Mouse (Mus musculus): Measurements from ENCODE around the gene Rps27rt. TPM values are rescaled to one million over a fixed set of nuclear protein-coding genes. Genes with fewer than 3 reads are reported as not detected.

Rps27rt gene
- polyA plus RNA-seq, 1 experiment, result 30.7 TPM

GRCm38 (mm10) chr9:115020141-115020540 lies 37.6 kb upstream of the Rps27rt start:
- H3K36me3 ChIP-seq (ENCODE audit: control insufficient read depth, insufficient read depth, low read length), result no peaks in the 10 kb centered on the region
- WGBS, result 86% methylated on average over 7 of the region's 7 CpGs
- H3K27ac ChIP-seq (ENCODE audit: insufficient read depth, low read length), result no peak overlapping the region
- H3K4me3 ChIP-seq (ENCODE audit: extremely low read depth, insufficient read depth, insufficient read length), result no peak overlapping the region
- TF ChIP-seq POLR2A (IDR thresholded peaks at IDR 0.05; ENCODE audit: low read depth, low read length) (no peak), CTCF (IDR thresholded peaks at IDR 0.05; ENCODE audit: extremely low read depth, insufficient read depth, insufficient read length, insufficient replicate concordance) (no peak)
- no peak for DNase-seq (ENCODE audit: low read depth in 1 of 2, low spot score in 2 of 2)
- H3K4me1 ChIP-seq (ENCODE audit: control insufficient read depth, insufficient read depth, insufficient read length), result no peaks in the 10 kb centered on the region
- H3K27me3 ChIP-seq (ENCODE audit: control insufficient read depth, insufficient read depth, low read length), result no peaks in the 10 kb centered on the region

GRCm38 (mm10) chr9:115012367-115012766 lies 29.8 kb upstream of the Rps27rt start:
- Histone ChIP-seq H3K27ac (ENCODE audit: insufficient read depth, low read length) (no peak overlapping the region), H3K36me3 (ENCODE audit: control insufficient read depth, insufficient read depth, low read length) (no peaks in the 10 kb centered on the region), H3K27me3 (ENCODE audit: control insufficient read depth, insufficient read depth, low read length) (no peaks in the 10 kb centered on the region), H3K4me3 (ENCODE audit: extremely low read depth, insufficient read depth, insufficient read length) (no peak overlapping the region), H3K4me1 (ENCODE audit: control insufficient read depth, insufficient read depth, insufficient read length) (no peaks in the 10 kb centered on the region)
- 27% methylated on average over 12 of the region's 12 CpGs for WGBS
- no peak for TF ChIP-seq POLR2A (IDR thresholded peaks at IDR 0.05; ENCODE audit: low read depth, low read length)
- no peak for TF ChIP-seq CTCF (IDR thresholded peaks at IDR 0.05; ENCODE audit: extremely low read depth, insufficient read depth, insufficient read length, insufficient replicate concordance)
- no peak for DNase-seq (ENCODE audit: low read depth in 1 of 2, low spot score in 2 of 2)

GRCm38 (mm10) chr9:115008194-115008593 lies 25.7 kb upstream of the Rps27rt start:
- 84% methylated on average over 7 of the region's 7 CpGs for WGBS
- no peak for TF ChIP-seq CTCF (IDR thresholded peaks at IDR 0.05; ENCODE audit: extremely low read depth, insufficient read depth, insufficient read length, insufficient replicate concordance)
- no peak for TF ChIP-seq POLR2A (IDR thresholded peaks at IDR 0.05; ENCODE audit: low read depth, low read length)
- Histone ChIP-seq H3K27ac (ENCODE audit: insufficient read depth, low read length) (no peak overlapping the region), H3K4me1 (ENCODE audit: control insufficient read depth, insufficient read depth, insufficient read length) (no peaks in the 10 kb centered on the region), H3K27me3 (ENCODE audit: control insufficient read depth, insufficient read depth, low read length) (no peaks in the 10 kb centered on the region), H3K4me3 (ENCODE audit: extremely low read depth, insufficient read depth, insufficient read length) (no peak overlapping the region), H3K36me3 (ENCODE audit: control insufficient read depth, insufficient read depth, low read length) (no peaks in the 10 kb centered on the region)
- no peak for DNase-seq (ENCODE audit: low read depth in 1 of 2, low spot score in 2 of 2)

GRCm38 (mm10) chr9:115007776-115008175 lies 25.2 kb upstream of the Rps27rt start:
- no peak for DNase-seq (ENCODE audit: low read depth in 1 of 2, low spot score in 2 of 2)
- H3K4me1 ChIP-seq (ENCODE audit: control insufficient read depth, insufficient read depth, insufficient read length), result no peaks in the 10 kb centered on the region
- TF ChIP-seq POLR2A (IDR thresholded peaks at IDR 0.05; ENCODE audit: low read depth, low read length) (no peak), CTCF (IDR thresholded peaks at IDR 0.05; ENCODE audit: extremely low read depth, insufficient read depth, insufficient read length, insufficient replicate concordance) (no peak)
- no peaks in the 10 kb centered on the region for H3K27me3 ChIP-seq (ENCODE audit: control insufficient read depth, insufficient read depth, low read length)
- H3K36me3 ChIP-seq (ENCODE audit: control insufficient read depth, insufficient read depth, low read length), result no peaks in the 10 kb centered on the region
- no peak overlapping the region for H3K27ac ChIP-seq (ENCODE audit: insufficient read depth, low read length)
- WGBS, result 83% methylated on average over 6 of the region's 6 CpGs
- no peak overlapping the region for H3K4me3 ChIP-seq (ENCODE audit: extremely low read depth, insufficient read depth, insufficient read length)

- 91% methylated on average over 10 of the region's 10 CpGs for WGBS
- TF ChIP-seq POLR2A (IDR thresholded peaks at IDR 0.05; ENCODE audit: low read depth, low read length) (no peak), CTCF (IDR thresholded peaks at IDR 0.05; ENCODE audit: extremely low read depth, insufficient read depth, insufficient read length, insufficient replicate concordance) (no peak)
- Histone ChIP-seq H3K4me3 (ENCODE audit: extremely low read depth, insufficient read depth, insufficient read length) (no peak overlapping the region), H3K36me3 (ENCODE audit: control insufficient read depth, insufficient read depth, low read length) (no peaks in the 10 kb centered on the region), H3K27ac (ENCODE audit: insufficient read depth, low read length) (no peak overlapping the region), H3K4me1 (ENCODE audit: control insufficient read depth, insufficient read depth, insufficient read length) (no peaks in the 10 kb centered on the region), H3K27me3 (ENCODE audit: control insufficient read depth, insufficient read depth, low read length) (no peaks in the 10 kb centered on the region; the same call in 1 of the 2 replicates)
- DNase-seq (ENCODE audit: low read depth in 1 of 2, low spot score in 2 of 2), result no peak
Measured at GRCm38 (mm10) chr9:115005446-115005845, 22.9 kb upstream of the Rps27rt start.

GRCm38 (mm10) chr9:114999771-115000146 lies 17.2 kb upstream of the Rps27rt start:
- TF ChIP-seq POLR2A (IDR thresholded peaks at IDR 0.05; ENCODE audit: low read depth, low read length) (no peak), CTCF (IDR thresholded peaks at IDR 0.05; ENCODE audit: extremely low read depth, insufficient read depth, insufficient read length, insufficient replicate concordance) (no peak)
- Histone ChIP-seq H3K27me3 (ENCODE audit: control insufficient read depth, insufficient read depth, low read length) (no peaks in the 10 kb centered on the region; the same call in 1 of the 2 replicates), H3K4me1 (ENCODE audit: control insufficient read depth, insufficient read depth, insufficient read length) (no peaks in the 10 kb centered on the region), H3K27ac (ENCODE audit: insufficient read depth, low read length) (no peak overlapping the region), H3K36me3 (ENCODE audit: control insufficient read depth, insufficient read depth, low read length) (no peaks in the 10 kb centered on the region), H3K4me3 (ENCODE audit: extremely low read depth, insufficient read depth, insufficient read length) (no peak overlapping the region)
- 72% methylated on average over 5 of the region's 5 CpGs for WGBS
- no peak for DNase-seq (ENCODE audit: low read depth in 1 of 2, low spot score in 2 of 2)

- Histone ChIP-seq H3K27ac (ENCODE audit: insufficient read depth, low read length) (no peak overlapping the region), H3K36me3 (ENCODE audit: control insufficient read depth, insufficient read depth, low read length) (no peaks in the 10 kb centered on the region), H3K4me1 (ENCODE audit: control insufficient read depth, insufficient read depth, insufficient read length) (no peaks in the 10 kb centered on the region), H3K27me3 (ENCODE audit: control insufficient read depth, insufficient read depth, low read length) (no peaks in the 10 kb centered on the region; the same call in 1 of the 2 replicates), H3K4me3 (ENCODE audit: extremely low read depth, insufficient read depth, insufficient read length) (no peak overlapping the region)
- TF ChIP-seq POLR2A (IDR thresholded peaks at IDR 0.05; ENCODE audit: low read depth, low read length) (no peak), CTCF (IDR thresholded peaks at IDR 0.05; ENCODE audit: extremely low read depth, insufficient read depth, insufficient read length, insufficient replicate concordance) (no peak)
- WGBS, result 89% methylated on average over 6 of the region's 6 CpGs
- DNase-seq (ENCODE audit: low read depth in 1 of 2, low spot score in 2 of 2), result no peak
Measured at GRCm38 (mm10) chr9:114999010-114999770, 16.7 kb upstream of the Rps27rt start.
